21 mouse cellular contexts compared by ENCODE assay signal in genomic region chr12:80291895-80292435, GRCm38 (mm10). TPM values are rescaled to one million over a fixed set of nuclear protein-coding genes. Genes with fewer than 3 reads are reported as not detected.
DNase-seq lines count a peak whose midpoint lies in the region; ATAC-seq and TF ChIP-seq lines count a peak whose summit lies in the region.
"Had no signal": no experiment of that assay in that cellular context is flagged by ENCODE, and none has a peak within 500 bp of the region (broad histone marks: within the 10 kb centered on the region; RNA-seq: fewer than 3 reads in every experiment).

No protein-coding gene starts in this region.

- no peak overlapping the region for H3K4me3 ChIP-seq in kidney, embryonic 15.5 days (replicated peaks)
- H3K4me3 ChIP-seq in ES-E14 (ENCODE audit: insufficient read depth in 1 of 2, low read depth in 1 of 2, low read length in 2 of 2, poor library complexity in 1 of 2, severe bottlenecking in 1 of 2) = no peak overlapping the region
- H3K4me3 ChIP-seq: embryonic facial prominence, embryonic 12.5 days; heart, embryonic 15.5 days; liver, embryonic 15.5 days; midbrain, embryonic 13.5 days; neural tube, embryonic 15.5 days; stomach, embryonic 15.5 days had no signal

- H3K9ac ChIP-seq in kidney, embryonic 15.5 days = no peak overlapping the region
- H3K9ac ChIP-seq in ES-E14 (ENCODE audit: insufficient read depth, low read depth, low read length, poor library complexity, severe bottlenecking) = no peak overlapping the region
- H3K9ac ChIP-seq: embryonic facial prominence, embryonic 12.5 days; heart, embryonic 15.5 days; liver, embryonic 15.5 days; midbrain, embryonic 13.5 days; neural tube, embryonic 15.5 days; stomach, embryonic 15.5 days had no signal

- WGBS in kidney, embryonic 15.5 days = 50% methylated on average over 3 of the region's 3 CpGs

- no peaks in the 10 kb centered on the region; the same call in 1 of the 2 replicates for H3K4me1 ChIP-seq in kidney, embryonic 15.5 days
- H3K4me1 ChIP-seq in ES-E14 (ENCODE audit: control insufficient read depth in 2 of 2, insufficient read depth in 2 of 2, low read length in 2 of 2, poor library complexity in 1 of 2) = peaks cover 3 to 12% of the 10 kb centered on the region in 2 experiments; a peak in 2 of 4 replicates
- H3K4me1 ChIP-seq: liver, embryonic 15.5 days; neural tube, embryonic 15.5 days; stomach, embryonic 15.5 days had no signal

- no peak overlapping the region for H3K4me2 ChIP-seq in kidney, embryonic 15.5 days
- H3K4me2 ChIP-seq: embryonic facial prominence, embryonic 12.5 days; heart, embryonic 15.5 days; liver, embryonic 15.5 days; midbrain, embryonic 13.5 days; neural tube, embryonic 15.5 days; stomach, embryonic 15.5 days had no signal

- 0 out of 2 replicates have a peak, but pooled peaks have one; percentile 6 for ATAC-seq in kidney, embryonic 15.5 days (replicated peaks; ENCODE audit: low FRiP score)
- ATAC-seq: forebrain, embryonic 16.5 days; midbrain, embryonic 13.5 days had no signal

- H3K36me3 ChIP-seq in kidney, embryonic 15.5 days = no peaks in the 10 kb centered on the region
- no peaks in the 10 kb centered on the region for H3K36me3 ChIP-seq in ES-E14 (ENCODE audit: control insufficient read depth, insufficient read depth, low read length, poor library complexity, severe bottlenecking)
- H3K36me3 ChIP-seq: embryonic facial prominence, embryonic 12.5 days; heart, embryonic 15.5 days; liver, embryonic 15.5 days; midbrain, embryonic 13.5 days; neural tube, embryonic 15.5 days; stomach, embryonic 15.5 days had no signal

- H3K27ac ChIP-seq in kidney, embryonic 15.5 days = 0 out of 2 replicates have a peak overlapping the region, but pooled peaks have one; percentile 3
- H3K27ac ChIP-seq in ES-E14 (ENCODE audit: insufficient read depth, low read depth, low read length, poor library complexity, severe bottlenecking) = peak overlapping the region; percentile 13; the same call in 1 of the 2 replicates
- H3K27ac ChIP-seq: embryonic facial prominence, embryonic 12.5 days; heart, embryonic 15.5 days; liver, embryonic 15.5 days; midbrain, embryonic 13.5 days; neural tube, embryonic 15.5 days; stomach, embryonic 15.5 days had no signal

- H3K27me3 ChIP-seq in kidney, embryonic 15.5 days = no peaks in the 10 kb centered on the region
- H3K27me3 ChIP-seq: embryonic facial prominence, embryonic 12.5 days; heart, embryonic 15.5 days; liver, embryonic 15.5 days; midbrain, embryonic 13.5 days; neural tube, embryonic 15.5 days; stomach, embryonic 15.5 days had no signal

- H3K9me3 ChIP-seq in kidney, embryonic 15.5 days (replicated peaks) = no peaks in the 10 kb centered on the region
- H3K9me3 ChIP-seq in ES-E14 (ENCODE audit: control insufficient read depth, insufficient read depth, low read depth, low read length) = no peaks in the 10 kb centered on the region
- H3K9me3 ChIP-seq: embryonic facial prominence, embryonic 12.5 days; heart, embryonic 15.5 days; liver, embryonic 15.5 days; midbrain, embryonic 13.5 days; neural tube, embryonic 15.5 days; stomach, embryonic 15.5 days had no signal

- in situ Hi-C loops in ES-E14 (cut with MboI; ENCODE audit: low sequenced_read_pairs in 2 of 2, unreplicated experiment in 2 of 2) = no loop called here

- DNase-seq in cerebellum, postnatal 10 days = peak; percentile 6 to 20
- DNase-seq in cerebellum, adult 8-10 months = no peak
- no peak for DNase-seq in kidney, postnatal 14 days
- DNase-seq in ES-E14 (ENCODE audit: low read depth, low spot score) = no peak
- DNase-seq in fibroblast of lung, adult 2 months (ENCODE audit: low read depth) = peak; percentile 80
- DNase-seq in ovary, postnatal 10 days (ENCODE audit: low spot score) = no peak
- DNase-seq in layer of hippocampus, adult 18-20 months (ENCODE audit: low spot score in 2 of 2) = no peak
- DNase-seq: adrenal gland, postnatal 36 days; cerebellum, adult 18-20 months; kidney, adult 11 months; right cerebral cortex, postnatal 25 days; thymus, adult 18-20 months; thymus, postnatal 4 days had no signal

TF ChIP-seq in ES-E14, 5 proteins besides CTCF, POLR2A, EP300 and RAD21:
- no peak for TF ChIP-seq HCFC1 (IDR thresholded peaks at IDR 0.05; ENCODE audit: borderline replicate concordance, insufficient read depth, low read length)
- no peak for TF ChIP-seq MAFK (IDR thresholded peaks at IDR 0.05; ENCODE audit: insufficient read depth, low read depth, low read length)
- TF ChIP-seq ZNF384 (IDR thresholded peaks at IDR 0.05; ENCODE audit: low read depth, low read length) = no peak
- no peak for TF ChIP-seq ZC3H11A (IDR thresholded peaks at IDR 0.05; ENCODE audit: borderline replicate concordance, low read depth, low read length)
- no peak for TF ChIP-seq CHD2 (IDR thresholded peaks at IDR 0.05; ENCODE audit: low read depth, low read length)

RNA-seq across cellular contexts. Expression of gene Actn1, which starts 31.8 kb away (rescaled TPM):
- 46.0 and 47.6 TPM in 2 replicates for polyA plus RNA-seq in kidney, embryonic 15.5 days (2015; fragmentation: Nextera tagmentation; extraction: Ambion mirVana)
- total RNA-seq in ES-E14 (2012; rRNA removed) = 235 and 255 TPM in 2 replicates
- 100 to 1,000 TPM in 1 of 2 experiments, 10 to 100 TPM in 1; 92.7 to 100 TPM for total RNA-seq in layer of hippocampus, adult 18-20 months (2021)

Comparison
In these comparisons a context has a peak if more than half of its experiments do, and no peak if none do; other contexts are left out.
1. DNase-seq: peak in cerebellum, postnatal 10 days (2 of 2) and fibroblast of lung, adult 2 months (single experiment); none in cerebellum, adult 8-10 months (single experiment), kidney, postnatal 14 days (single experiment), ES-E14 (single experiment), ovary, postnatal 10 days (single experiment) and layer of hippocampus, adult 18-20 months (0 of 2).